Mouse (Mus musculus) fibroblast of lung, adult 2 months (primary cell): ENCODE measurements around the gene Rsad1.

Source experiments
- DNase-seq: peaks from one replicate; pipeline ENCODE4 v3.0.0-alpha.2; 2011; ENCODE audit warnings: low read depth

Gene Rsad1

DNA sequence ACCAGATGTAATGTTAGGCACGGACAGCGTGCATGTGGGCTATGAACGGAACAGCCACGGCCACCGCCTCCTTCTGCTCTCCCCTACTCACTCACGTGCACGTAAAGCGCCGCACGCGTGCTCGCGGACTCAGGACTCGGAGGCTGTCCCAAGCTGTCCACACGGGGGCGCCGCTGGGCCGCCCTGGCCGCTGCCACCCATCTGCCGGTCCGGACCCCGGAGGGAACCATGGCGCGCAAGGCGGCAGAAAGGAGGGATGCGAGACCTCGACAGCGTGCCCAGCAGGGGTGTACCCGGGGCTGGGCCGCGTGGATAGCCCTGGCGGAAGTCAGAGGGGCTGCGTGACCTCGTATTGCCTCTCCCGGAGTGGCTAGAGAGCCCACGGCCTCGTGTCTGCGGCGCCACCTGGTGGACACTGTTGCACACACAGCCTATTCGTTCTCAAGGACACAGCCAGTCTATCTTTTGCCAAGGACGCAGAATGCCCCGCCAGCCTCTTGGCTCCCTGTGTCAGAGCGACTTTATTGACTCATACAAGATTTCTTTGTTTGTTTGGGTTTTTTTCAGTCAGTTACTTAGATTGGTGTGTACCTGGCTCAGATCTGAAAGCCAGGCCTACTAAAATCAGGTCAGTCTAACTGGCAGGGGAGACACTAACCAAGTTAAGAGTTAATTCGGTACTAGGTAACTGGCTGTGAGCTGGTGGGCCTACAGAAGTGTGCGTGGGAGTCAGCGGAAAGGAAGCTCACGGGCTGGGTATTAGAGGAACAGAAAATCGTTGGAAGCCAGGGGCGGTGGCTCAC is at the start of gene Rsad1:
TSS of gene Rsad1 (minus strand) at position 368 of the 803 bp plus-strand sequence.
- DNase-seq, result peak; percentile 95

DNA sequence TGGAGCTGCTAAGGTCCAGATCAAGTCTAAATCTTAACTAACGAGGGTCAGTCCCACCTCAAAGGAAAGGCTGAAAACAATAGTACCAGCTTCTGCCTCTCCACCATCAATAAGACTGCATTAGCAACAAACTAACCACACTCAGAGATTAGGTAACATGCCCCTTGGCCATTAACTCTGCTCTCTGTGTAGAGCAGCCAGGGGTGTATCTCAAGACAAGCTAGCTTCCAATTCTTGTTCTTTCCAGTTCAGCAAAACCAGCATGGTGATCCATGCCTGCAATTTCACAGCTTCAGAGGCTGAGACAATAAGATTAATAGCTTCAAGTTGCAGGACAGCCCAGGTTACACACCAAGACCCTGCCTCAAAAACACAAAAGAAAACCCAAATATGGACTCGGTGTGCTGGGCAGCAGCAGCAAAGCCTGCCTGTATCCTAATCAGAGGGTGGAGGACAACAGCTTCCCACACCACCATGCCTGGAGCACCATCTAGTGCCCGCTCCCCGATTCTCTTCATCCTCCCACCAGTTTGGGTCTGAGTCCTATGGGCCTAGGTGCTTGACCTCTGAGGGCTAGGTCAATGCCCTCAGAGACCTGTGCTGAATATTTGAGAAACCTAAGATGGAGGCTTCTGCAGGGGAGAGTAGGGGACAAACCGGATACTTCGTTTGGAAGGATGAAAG is 49.5 kb upstream of the Rsad1 start:
- DNase-seq, result no peak

DNA sequence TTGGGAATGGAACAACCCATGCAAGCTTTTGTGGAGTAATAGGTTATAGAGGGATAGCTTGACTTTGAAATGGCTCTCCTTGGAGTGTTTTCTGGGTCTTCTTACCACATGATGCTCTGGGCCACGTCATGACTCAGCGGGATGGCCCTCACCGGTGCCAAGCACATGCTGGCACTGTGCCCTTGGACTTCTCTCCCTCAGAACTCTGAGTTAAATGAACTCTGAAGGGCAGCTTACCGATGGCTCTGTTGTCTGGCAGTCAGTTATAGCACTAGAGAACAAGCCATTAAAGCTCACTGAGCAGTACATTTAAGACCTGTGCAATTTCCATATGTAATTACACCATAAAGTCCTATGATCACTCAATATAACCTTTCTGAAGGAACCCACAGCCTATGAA is 48.3 kb upstream of the Rsad1 start:
- DNase-seq, result no peak

DNA sequence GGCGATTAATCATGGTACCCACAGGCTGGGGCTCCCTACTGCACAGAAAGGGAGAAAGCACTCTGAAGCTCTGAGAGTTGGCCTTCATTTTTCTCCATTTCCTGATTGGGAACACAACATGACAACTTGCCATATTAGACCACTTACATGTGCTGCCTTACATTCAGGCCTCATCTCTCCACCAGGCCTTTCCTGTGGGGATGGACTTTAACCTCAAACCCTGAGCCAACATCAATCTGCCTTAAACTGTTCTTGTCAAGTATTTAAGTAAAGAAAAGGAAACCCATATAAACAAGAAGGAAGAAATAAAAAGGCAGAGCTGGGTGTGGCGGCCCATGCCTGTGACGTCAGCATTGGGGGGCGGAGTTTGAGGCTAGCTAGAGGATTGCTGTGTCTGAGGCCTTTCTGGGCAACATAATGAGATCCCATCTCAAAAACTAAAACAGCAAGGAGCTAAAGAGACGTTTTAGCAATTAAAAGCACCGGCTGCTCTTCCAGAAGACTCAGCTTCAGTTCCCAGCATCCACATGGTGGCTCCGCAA is 47.3 kb upstream of the Rsad1 start:
- no peak for DNase-seq

DNA sequence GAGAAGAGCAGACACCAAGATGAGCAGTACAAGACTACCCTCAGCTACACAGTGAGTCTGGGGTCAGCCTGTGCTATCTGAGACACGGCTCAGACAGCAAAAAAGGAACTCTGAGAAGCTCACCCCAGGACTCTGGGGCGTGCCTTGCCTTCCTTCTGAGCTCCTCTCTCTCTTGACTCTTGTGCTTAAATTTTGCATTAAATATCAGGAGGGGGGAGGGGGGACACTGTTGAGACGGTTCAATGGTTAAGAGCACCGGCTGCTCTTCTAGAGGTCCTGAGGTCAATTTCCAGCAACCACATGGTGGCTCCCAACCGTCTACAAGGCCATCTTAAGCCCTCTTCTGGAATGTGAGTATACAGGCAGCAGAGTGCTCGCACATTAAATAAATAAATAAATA is 38.5 kb upstream of the Rsad1 start:
- DNase-seq, result no peak

DNA sequence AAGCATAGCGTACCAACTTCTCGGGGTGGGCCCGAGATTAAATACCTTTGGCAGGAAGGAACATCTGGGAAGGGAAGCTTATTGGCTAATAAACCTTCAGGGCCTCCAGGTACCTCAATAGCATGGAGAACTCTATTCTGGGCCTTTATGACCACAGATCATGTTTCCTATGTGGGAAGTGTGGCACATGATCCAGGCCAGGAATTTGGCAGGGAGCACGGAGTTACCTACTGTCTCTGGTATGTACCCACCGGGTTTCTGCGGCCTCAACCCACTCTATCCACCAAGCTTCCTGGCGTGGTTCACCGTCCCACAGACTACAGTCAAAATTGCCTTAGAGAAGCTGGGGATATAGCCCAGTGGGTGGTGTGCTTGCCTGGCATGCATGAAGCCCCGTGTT is 36.0 kb upstream of the Rsad1 start:
- no peak for DNase-seq

DNA sequence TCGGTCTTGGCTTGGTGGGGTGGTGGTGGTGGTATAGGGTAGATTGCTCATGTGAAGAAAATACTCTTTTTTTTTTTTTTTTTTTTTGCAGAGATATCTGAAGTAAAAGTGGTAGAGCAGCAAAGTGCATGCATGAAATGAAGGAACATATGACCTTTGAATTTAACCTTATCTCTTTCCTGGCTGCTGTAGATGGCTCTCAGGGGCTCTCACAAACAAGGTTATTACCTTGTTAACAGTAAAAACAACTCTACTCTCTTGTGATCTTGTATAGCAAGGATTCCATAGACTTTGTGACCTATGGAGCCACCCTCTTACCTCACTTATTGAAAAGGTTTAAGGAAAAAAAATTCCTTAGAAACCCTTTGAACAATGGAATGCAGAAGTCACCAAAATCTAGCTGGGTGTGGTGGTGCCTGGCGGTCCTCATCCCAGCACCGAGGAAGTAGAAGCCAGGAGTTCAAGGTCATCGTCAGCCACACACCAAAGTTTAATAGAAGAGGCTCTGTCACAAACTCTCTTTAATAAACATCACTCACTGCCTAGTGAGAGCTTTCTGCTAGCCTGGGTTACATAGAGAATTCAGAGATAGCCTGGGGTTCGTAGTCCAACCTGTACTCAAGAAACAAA is 31.2 kb upstream of the Rsad1 start:
- no peak for DNase-seq

DNA sequence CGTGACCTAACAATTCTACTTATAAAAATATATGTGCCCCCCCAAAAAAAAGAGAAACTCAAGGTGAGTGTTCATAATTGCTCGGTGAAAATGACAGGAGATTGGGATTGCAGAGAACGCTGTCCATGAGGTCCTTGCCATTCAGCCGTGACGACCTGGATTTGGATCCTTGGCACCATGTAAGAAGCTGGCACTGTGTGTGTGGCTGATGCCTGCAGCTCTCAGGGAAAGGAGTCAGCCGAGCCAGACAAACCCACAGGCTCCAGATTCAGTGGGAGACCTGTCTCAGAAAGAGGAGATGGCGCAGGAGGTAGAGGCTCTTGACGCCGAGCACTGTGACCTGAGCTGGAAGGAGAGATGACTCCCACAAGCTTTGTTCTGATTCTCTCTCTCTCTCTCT is 27.3 kb upstream of the Rsad1 start:
- no peak for DNase-seq

DNA sequence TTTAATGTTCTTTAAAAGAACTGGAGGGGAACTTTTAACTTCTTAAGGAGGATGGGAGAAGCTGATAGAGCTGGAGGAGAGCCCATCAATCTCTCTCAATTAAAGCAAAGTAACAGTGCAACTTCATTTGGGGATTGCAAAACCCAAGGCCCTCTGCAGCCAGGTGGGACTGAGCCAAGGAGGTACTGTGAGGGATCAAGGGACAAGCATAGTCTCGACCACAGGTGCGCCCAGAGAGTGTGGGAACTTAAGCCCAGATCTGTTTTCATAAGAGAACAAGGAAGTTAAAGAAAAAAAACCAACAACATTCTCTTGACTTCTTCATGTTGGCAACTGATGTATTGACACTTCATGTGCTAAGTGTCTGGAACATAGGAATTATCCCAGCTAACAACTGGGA is 26.0 kb upstream of the Rsad1 start:
- DNase-seq, result no peak

DNA sequence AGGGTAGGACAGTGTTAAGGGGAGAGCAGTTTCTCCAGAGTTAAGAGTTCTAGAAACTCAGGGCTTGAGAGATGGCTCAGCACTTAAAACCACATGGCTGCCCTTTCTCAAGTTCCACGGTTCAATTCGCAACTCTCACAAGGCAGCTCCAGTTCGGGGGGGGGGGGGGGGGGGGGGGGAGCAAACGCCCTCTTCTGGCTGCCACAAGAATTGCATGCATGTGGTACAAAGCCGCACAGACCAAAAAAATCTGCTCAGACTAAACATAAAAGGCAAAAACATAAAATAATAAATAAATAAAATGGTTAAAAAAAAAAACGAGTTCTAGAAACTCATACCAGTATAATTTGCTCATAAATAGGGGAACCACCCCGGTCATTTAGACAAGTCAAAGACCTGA is 25.5 kb upstream of the Rsad1 start:
- no peak for DNase-seq

DNA sequence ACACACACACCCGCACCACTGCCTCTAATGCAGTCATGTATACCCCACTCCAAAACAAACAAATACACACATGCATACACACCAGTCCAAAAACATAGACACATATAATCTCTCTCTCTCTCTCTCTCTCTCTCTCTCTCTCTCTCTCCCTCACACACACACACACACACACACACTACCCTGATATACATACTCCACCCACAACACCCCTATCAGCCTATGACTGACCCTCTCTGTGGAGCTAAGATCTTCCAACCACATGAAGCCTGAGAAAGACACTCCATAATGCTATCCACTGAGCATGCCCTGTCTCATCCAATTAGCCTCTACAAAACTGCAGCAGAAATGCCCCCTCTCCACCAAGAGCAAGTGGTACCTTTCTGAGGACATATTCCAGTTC is 22.8 kb upstream of the Rsad1 start:
- no peak for DNase-seq

DNA sequence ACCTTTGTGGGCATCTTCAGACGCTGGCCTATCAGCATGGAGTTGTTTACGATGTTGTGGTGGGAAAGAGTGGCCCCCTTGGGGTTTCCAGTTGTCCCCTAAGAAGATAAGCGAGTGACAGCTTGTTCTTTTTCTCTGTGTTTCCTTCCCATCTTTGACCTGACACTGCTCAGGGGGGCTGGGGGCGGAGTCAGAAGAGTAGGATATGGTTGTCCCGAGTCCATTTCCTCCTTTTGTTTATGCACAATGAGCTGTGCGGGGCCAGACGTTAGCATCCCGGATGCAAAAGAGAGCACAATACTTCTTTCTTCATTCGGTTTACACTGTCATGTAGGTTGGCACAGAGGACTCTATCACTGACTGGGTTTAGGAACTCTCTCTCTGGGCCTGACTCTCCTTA is 21.6 kb upstream of the Rsad1 start:
- DNase-seq, result no peak

DNA sequence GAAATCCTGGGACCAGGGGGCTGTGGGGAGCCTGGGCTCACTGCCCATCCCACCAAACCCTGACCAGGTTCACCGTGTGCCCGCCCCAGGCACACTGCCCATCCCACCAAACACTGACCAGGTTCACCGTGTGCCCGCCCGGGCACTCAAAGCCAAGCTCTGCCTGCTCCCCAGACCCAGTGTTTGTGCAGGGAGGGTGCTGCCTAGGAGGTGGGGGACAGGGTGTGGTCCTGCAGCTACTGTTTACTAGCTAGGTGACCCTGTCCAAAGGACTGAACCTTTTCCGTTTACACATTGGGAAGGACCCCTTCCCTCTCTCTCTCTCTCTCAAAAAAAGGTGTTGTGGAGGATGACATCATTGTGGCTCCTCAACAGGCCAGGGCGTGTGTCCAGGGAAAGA is 18.3 kb upstream of the Rsad1 start:
- no peak for DNase-seq

DNA sequence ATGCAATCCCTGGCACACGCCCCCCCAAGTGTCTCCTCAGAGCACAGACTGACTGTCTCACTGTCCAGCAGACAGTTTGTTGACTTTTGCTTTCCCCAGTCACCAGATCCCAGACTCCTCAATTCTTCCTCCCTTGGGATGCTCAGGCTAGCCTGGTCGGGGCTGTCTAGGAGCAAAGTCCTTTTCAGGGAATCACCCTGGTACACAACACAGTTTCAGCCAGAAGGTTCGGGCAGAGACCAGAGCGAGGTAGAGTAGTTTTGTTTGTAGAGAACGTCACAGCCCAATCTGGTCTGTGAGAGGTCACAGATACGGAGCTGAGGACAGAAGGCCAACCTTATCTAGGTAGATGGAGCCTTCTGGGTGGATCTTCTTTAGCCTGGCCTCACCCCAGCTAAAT is 17.5 kb upstream of the Rsad1 start:
- DNase-seq, result no peak

DNA sequence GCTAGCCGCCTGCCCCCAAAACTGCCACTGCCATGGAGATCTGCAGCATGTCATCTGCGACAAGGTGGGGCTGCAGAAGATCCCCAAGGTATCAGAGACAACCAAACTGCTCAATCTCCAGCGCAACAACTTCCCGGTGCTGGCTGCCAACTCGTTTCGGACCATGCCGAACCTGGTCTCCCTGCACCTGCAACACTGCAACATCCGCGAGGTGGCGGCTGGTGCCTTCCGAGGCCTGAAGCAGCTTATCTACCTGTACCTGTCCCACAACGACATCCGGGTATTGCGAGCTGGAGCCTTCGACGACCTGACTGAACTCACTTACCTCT is 16.1 kb upstream of the Rsad1 start:
- DNase-seq, result no peak

DNA sequence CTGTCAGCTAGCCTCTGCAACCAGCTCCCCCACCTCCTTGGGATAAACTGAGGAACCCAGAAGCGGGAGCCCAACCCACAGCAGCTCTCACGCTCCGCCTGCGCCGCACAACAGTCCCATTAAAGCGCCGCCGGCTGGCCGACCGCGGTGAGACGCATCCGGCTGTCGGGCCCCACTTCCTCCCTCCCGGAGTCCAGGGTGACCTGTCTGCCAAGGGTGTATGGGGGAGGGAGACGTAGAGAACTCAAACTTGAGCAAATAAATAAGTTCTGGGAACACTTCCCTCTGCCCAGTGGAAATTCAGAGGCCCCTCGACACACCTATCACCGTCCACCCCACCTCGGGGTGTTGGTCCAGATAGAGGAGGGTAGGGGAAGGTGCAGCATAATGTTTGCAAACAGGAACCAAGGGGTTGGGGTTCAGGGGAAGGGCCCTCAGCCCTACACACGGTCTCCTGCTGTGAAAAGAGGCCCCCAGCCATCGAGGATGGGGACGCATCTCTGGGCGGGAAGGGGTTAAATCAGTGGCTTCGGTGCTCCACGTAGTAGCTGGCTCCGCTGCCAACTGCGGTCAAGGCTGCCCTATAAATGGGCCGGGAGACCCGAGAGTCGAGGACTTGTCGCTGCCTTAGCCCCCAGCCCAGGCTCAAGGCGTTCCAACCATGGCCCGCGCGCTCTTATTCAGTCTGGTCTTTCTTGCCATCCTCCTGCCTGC is 15.5 kb upstream of the Rsad1 start, which contains the start of gene Chad:
TSS of gene Chad (plus strand) at position 611 of the 714 bp plus-strand sequence.
- no peak for DNase-seq

DNA sequence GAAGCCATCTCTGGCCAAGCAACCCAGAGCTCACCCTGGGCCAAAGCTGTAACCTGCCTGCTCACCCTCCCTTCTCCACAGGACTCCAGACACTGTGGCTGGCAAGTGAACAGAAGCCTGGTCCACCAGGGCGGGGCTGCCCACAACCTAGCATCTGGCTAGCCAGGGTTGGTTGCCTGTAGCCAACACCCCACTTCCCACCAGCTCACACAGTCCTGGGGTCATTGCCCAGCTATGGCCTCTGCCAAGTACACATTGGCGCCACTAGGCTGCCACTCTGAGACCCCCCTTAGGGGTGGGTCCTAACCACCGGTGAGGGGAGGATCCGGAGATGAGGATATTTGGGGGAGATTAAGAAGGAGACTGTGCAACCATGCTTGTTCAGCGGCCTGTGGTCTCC is 14.8 kb upstream of the Rsad1 start:
- DNase-seq, result peak; percentile 63

DNA sequence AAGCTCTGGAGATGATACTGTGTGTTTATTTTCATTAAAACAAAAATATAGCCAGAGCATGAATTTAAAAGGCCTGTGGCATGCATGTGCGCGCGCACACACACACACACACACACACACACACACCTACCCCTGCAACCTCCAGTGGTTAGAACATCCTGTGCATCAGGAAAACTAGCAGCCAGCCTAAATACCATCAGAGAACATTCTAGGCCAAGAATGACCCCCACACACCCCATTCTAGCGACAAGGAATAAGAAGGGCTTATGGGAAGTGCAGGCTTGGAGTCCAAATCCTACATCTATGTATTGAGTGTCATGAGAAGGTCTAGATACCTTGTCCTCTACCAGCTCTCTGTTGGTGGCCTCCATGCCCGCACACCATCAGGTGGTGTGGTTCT is 14.3 kb upstream of the Rsad1 start:
- no peak for DNase-seq

DNA sequence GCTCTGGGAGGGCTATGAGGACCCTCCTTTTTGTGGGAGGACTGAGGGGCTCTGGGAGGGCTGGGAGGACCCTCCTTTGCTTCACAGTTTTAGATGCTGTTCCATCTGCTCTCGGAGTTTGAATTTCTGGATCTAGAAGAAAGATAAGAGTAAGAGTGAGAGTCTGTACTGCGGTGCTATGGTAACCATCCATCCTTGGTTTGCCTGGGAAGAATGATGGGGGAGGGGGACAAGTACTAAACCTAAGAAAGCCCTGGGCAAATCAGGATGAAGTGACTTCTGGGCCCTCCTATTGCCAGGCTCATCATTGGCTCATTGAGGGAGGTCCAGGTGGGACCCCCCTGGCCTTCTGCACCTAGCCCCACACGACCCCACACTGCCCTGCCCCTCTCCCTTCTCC is 9.2 kb upstream of the Rsad1 start:
- no peak for DNase-seq

DNA sequence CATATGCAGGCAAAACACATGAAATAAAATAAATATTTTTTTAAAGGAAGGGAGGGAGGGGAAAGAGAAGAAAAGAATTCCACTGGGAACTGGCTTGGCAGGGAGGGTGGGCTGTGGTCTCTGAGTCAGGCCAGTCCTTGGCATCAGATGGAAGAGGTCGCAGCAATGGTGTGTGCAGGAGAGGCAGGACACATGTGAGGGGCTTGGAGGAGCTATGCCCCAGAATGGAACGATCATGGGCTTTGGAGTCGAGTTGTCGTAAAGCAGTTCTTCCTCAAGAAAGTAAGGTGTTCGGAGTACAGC is 1.3 kb upstream of the Rsad1 start:
- DNase-seq, result peak; percentile 56

DNA sequence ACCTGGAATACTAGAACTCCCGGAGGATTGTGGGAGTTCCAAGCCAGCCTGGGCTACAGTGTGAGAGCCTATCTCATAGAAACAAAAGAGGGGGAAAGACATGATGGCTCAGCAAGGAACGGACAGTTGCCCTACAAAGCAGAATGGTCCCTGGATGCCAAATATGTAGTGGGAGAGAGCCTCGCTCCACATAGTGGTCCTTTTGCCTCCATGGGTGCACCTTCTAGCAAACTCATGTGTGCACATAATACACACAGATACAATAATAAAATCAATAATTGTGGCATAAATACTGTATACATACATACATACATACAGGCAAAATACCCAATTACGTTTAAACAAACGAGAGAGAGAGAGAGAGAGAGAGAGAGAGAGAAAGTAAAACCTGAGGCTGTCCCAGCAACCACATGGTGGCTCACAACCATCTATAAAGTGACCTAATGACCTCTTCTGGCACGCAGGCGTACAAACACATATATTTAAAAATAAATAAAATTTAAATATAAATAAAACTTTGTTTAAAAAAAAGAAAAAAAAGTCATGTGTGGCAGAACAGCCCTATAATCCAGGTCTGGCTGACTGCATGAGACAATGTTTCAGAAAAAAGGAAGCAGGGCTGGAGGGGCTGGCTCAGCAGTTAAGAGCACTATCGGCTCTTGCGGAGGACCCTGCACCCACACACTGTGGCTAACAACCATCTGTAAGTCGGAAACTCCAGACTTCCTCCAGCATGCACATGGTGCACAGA is 811 bp upstream of the Rsad1 start:
- DNase-seq, result no peak
